Mouse (Mus musculus): ENCODE results near the gene Fam173a. TPM values are rescaled to one million over a fixed set of nuclear protein-coding genes. Genes with fewer than 3 reads are reported as not detected.

The Fam173a gene
- total RNA-seq, 2 experiments from 2014 or later: 5.4 to 38.1 TPM

Other genes starting within 250 kb of the Fam173a start
- not detected in 2 replicates for gene Sox8, start 222.2 kb downstream of the Fam173a start, total RNA-seq (2015; ENCODE audit: low replicate concordance)
- not detected in 2 replicates for gene Sox8, start 222.2 kb downstream of the Fam173a start, total RNA-seq (2017; ENCODE audit: low replicate concordance)
- gene Lmf1, start 213.8 kb downstream of the Fam173a start, total RNA-seq (2015; ENCODE audit: low replicate concordance): 2.9 and 3.4 TPM in 2 replicates
- gene Lmf1, start 213.8 kb downstream of the Fam173a start, total RNA-seq (2017; ENCODE audit: low replicate concordance): 0.53 and 4.9 TPM in 2 replicates
- not detected in 2 replicates for gene Gng13, start 75.7 kb downstream of the Fam173a start, total RNA-seq (2015; ENCODE audit: low replicate concordance)
- gene Gng13, start 75.7 kb downstream of the Fam173a start, total RNA-seq (2017; ENCODE audit: low replicate concordance): not detected in 2 replicates
- 15.5 and 33.2 TPM in 2 replicates for gene Chtf18, start 65.5 kb downstream of the Fam173a start, total RNA-seq (2015; ENCODE audit: low replicate concordance)
- 56.2 and 62.6 TPM in 2 replicates for gene Chtf18, start 65.5 kb downstream of the Fam173a start, total RNA-seq (2017; ENCODE audit: low replicate concordance)
- 1.1 and 2.1 TPM in 2 replicates for gene Rpusd1, start 65.2 kb downstream of the Fam173a start, total RNA-seq (2015; ENCODE audit: low replicate concordance)
- 0.26 and 3.7 TPM in 2 replicates for gene Rpusd1, start 65.2 kb downstream of the Fam173a start, total RNA-seq (2017; ENCODE audit: low replicate concordance)
- gene Mslnl, start 56.9 kb downstream of the Fam173a start, total RNA-seq (2015; ENCODE audit: low replicate concordance): not detected in 2 replicates
- not detected in 2 replicates for gene Mslnl, start 56.9 kb downstream of the Fam173a start, total RNA-seq (2017; ENCODE audit: low replicate concordance)
- not detected in 2 replicates for gene Msln, start 38.5 kb downstream of the Fam173a start, total RNA-seq (2015; ENCODE audit: low replicate concordance)
- not detected in 2 replicates for gene Msln, start 38.5 kb downstream of the Fam173a start, total RNA-seq (2017; ENCODE audit: low replicate concordance)
- 0.42 and 6.8 TPM in 2 replicates for gene Narfl, start 19.1 kb downstream of the Fam173a start, total RNA-seq (2015; ENCODE audit: low replicate concordance)
- gene Narfl, start 19.1 kb downstream of the Fam173a start, total RNA-seq (2017; ENCODE audit: low replicate concordance): 7.1 and 12.0 TPM in 2 replicates
- 8.6 and 9.6 TPM in 2 replicates for gene Haghl, start 7.2 kb downstream of the Fam173a start, total RNA-seq (2015; ENCODE audit: low replicate concordance)
- gene Haghl, start 7.2 kb downstream of the Fam173a start, total RNA-seq (2017; ENCODE audit: low replicate concordance): 2.3 and 6.0 TPM in 2 replicates
- gene Ccdc78, start 6.3 kb downstream of the Fam173a start, total RNA-seq (2015; ENCODE audit: low replicate concordance): not detected in 2 replicates
- not detected in 2 replicates for gene Ccdc78, start 6.3 kb downstream of the Fam173a start, total RNA-seq (2017; ENCODE audit: low replicate concordance)
- not detected in 2 replicates for gene AC134908.4, start 2.8 kb upstream of the Fam173a start, total RNA-seq (2015; ENCODE audit: low replicate concordance)
- not detected in 2 replicates for gene AC134908.4, start 2.8 kb upstream of the Fam173a start, total RNA-seq (2017; ENCODE audit: low replicate concordance)
- not detected in 2 replicates for gene Metrn, start 4.2 kb upstream of the Fam173a start, total RNA-seq (2015; ENCODE audit: low replicate concordance)
- gene Metrn, start 4.2 kb upstream of the Fam173a start, total RNA-seq (2017; ENCODE audit: low replicate concordance): 5.4 and 5.9 TPM in 2 replicates
- not detected in 2 replicates for gene Fbxl16, start 16.2 kb upstream of the Fam173a start, total RNA-seq (2015; ENCODE audit: low replicate concordance)
- not detected in 2 replicates for gene Fbxl16, start 16.2 kb upstream of the Fam173a start, total RNA-seq (2017; ENCODE audit: low replicate concordance)
- gene Wdr24, start 30.7 kb upstream of the Fam173a start, total RNA-seq (2015; ENCODE audit: low replicate concordance): 4.2 and 6.5 TPM in 2 replicates
- gene Wdr24, start 30.7 kb upstream of the Fam173a start, total RNA-seq (2017; ENCODE audit: low replicate concordance): 7.0 and 14.5 TPM in 2 replicates
- gene Jmjd8, start 36.0 kb upstream of the Fam173a start, total RNA-seq (2015; ENCODE audit: low replicate concordance): 5.4 and 6.1 TPM in 2 replicates
- gene Jmjd8, start 36.0 kb upstream of the Fam173a start, total RNA-seq (2017; ENCODE audit: low replicate concordance): 2.7 and 9.1 TPM in 2 replicates
- 58.7 and 86.4 TPM in 2 replicates for gene Stub1, start 40.5 kb upstream of the Fam173a start, total RNA-seq (2015; ENCODE audit: low replicate concordance)
- 47.1 and 58.4 TPM in 2 replicates for gene Stub1, start 40.5 kb upstream of the Fam173a start, total RNA-seq (2017; ENCODE audit: low replicate concordance)
- gene Rhbdl1, start 44.4 kb upstream of the Fam173a start, total RNA-seq (2015; ENCODE audit: low replicate concordance): 4.6 TPM in 1 of 2 replicates, not detected in the other
- 0.77 TPM in 1 of 2 replicates, not detected in the other for gene Rhbdl1, start 44.4 kb upstream of the Fam173a start, total RNA-seq (2017; ENCODE audit: low replicate concordance)
- gene Gm20683, start 48.9 kb upstream of the Fam173a start, total RNA-seq (2015; ENCODE audit: low replicate concordance): 1.3 and 1.4 TPM in 2 replicates
- gene Gm20683, start 48.9 kb upstream of the Fam173a start, total RNA-seq (2017; ENCODE audit: low replicate concordance): 1.8 TPM in 1 of 2 replicates, not detected in the other
- gene Rhot2, start 52.0 kb upstream of the Fam173a start, total RNA-seq (2015; ENCODE audit: low replicate concordance): 34.4 and 37.1 TPM in 2 replicates
- gene Rhot2, start 52.0 kb upstream of the Fam173a start, total RNA-seq (2017; ENCODE audit: low replicate concordance): 39.1 and 41.5 TPM in 2 replicates
- gene Wdr90, start 68.6 kb upstream of the Fam173a start, total RNA-seq (2015; ENCODE audit: low replicate concordance): 52.8 and 61.6 TPM in 2 replicates
- gene Wdr90, start 68.6 kb upstream of the Fam173a start, total RNA-seq (2017; ENCODE audit: low replicate concordance): 26.4 and 37.6 TPM in 2 replicates
- 4.2 and 11.9 TPM in 2 replicates for gene Mcrip2, start 75.9 kb upstream of the Fam173a start, total RNA-seq (2015; ENCODE audit: low replicate concordance)
- 3.5 TPM in 1 of 2 replicates, not detected in the other for gene Mcrip2, start 75.9 kb upstream of the Fam173a start, total RNA-seq (2017; ENCODE audit: low replicate concordance)
- gene Mettl26, start 82.2 kb upstream of the Fam173a start, total RNA-seq (2015; ENCODE audit: low replicate concordance): 10.1 and 17.3 TPM in 2 replicates
- 7.1 and 7.7 TPM in 2 replicates for gene Mettl26, start 82.2 kb upstream of the Fam173a start, total RNA-seq (2017; ENCODE audit: low replicate concordance)
- not detected in 2 replicates for gene Wfikkn1, start 88.0 kb upstream of the Fam173a start, total RNA-seq (2015; ENCODE audit: low replicate concordance)
- gene Wfikkn1, start 88.0 kb upstream of the Fam173a start, total RNA-seq (2017; ENCODE audit: low replicate concordance): 0.26 and 1.7 TPM in 2 replicates
- 2.2 and 2.5 TPM in 2 replicates for gene Rab40c, start 126.8 kb upstream of the Fam173a start, total RNA-seq (2015; ENCODE audit: low replicate concordance)
- gene Rab40c, start 126.8 kb upstream of the Fam173a start, total RNA-seq (2017; ENCODE audit: low replicate concordance): 0.98 and 3.2 TPM in 2 replicates
- gene Pigq, start 152.0 kb upstream of the Fam173a start, total RNA-seq (2015; ENCODE audit: low replicate concordance): 1,618 and 1,746 TPM in 2 replicates
- gene Pigq, start 152.0 kb upstream of the Fam173a start, total RNA-seq (2017; ENCODE audit: low replicate concordance): 1,554 and 1,638 TPM in 2 replicates
- 13.7 and 13.8 TPM in 2 replicates for gene Nhlrc4, start 152.1 kb upstream of the Fam173a start, total RNA-seq (2015; ENCODE audit: low replicate concordance)
- 13.7 and 18.9 TPM in 2 replicates for gene Nhlrc4, start 152.1 kb upstream of the Fam173a start, total RNA-seq (2017; ENCODE audit: low replicate concordance)
- not detected in 2 replicates for gene A930017K11Rik, start 159.7 kb upstream of the Fam173a start, total RNA-seq (2015; ENCODE audit: low replicate concordance)
- not detected in 2 replicates for gene A930017K11Rik, start 159.7 kb upstream of the Fam173a start, total RNA-seq (2017; ENCODE audit: low replicate concordance)
- 9.6 and 9.7 TPM in 2 replicates for gene Capn15, start 192.9 kb upstream of the Fam173a start, total RNA-seq (2015; ENCODE audit: low replicate concordance)
- 5.7 and 9.1 TPM in 2 replicates for gene Capn15, start 192.9 kb upstream of the Fam173a start, total RNA-seq (2017; ENCODE audit: low replicate concordance)

Data from erythroid progenitor cell, adult 5-6 weeks (primary cell).